Mouse (Mus musculus) ovary, adult 18-20 months (tissue): ENCODE measurements at regions not wholly inside any gene's neighbourhood (a gene's known extent, or its start where the extent isn't known, plus 50 kb on each side); places are given as distances from the start of the nearest gene placed in this dataset.

Source experiments
- DNase-seq: peaks from one replicate; pipeline ENCODE4 v3.0.0; 2022; ENCODE audit warnings: low spot score, mixed read lengths

DNA sequence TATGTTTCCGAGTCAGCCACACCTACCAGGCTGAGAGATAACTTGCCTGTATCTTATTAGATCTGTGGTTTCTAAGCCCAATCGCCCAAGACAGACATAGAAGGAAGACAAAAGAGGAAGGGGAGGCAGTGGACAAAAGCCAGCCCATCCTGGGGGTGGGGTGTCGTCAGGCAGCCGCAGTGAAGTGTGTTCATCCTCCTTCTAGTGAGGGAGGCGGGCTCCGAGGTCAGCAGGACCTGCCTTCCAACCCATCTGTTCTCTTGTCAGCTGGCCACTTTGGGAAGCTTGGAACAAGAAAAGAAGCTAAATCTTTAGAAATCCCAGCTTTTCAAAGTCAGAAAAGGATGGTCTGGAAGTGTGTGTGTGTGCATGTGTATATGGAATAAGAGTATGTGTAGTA is 228.7 kb upstream of the Kazn start:
- DNase-seq = no peak

DNA sequence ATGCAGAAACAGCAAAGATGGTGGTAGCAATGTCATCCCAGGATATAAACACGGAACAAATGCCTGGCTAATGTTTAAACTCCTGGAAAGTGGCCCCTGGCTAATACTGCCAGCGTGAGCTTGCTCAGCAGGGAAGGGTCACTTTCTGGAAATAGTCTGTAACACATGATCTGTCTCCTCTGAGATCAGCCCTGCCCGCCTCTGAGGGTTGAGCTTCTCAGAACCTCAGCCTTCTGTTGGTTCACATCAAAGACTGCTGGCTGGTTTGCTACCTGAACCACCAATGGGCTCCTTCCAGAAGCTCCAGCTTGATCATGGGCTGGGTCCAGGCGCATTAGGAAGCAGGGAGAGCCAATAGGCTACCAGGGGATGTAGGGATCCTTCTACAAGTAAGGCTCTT is 226.0 kb upstream of the Kazn start:
- DNase-seq = no peak

DNA sequence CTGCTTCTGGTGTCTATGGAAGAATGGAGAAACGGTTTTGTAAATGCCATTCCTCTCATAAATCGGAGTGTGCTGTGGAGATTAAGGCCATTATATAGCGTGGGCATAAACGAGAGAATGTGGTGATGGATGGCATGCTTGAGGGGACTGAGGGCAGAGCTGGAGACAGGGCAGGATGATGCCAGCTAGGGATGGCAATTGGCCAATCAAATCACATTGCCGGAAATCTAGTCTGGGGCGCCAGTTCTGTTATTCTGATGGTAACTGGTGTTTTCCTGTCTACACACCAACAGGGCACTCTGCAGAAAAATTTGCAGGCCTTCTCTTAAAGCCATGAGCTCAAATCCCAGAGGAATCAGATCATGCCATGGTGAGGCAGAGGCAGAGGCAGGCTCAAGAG is 224.9 kb upstream of the Kazn start:
- no peak for DNase-seq

DNA sequence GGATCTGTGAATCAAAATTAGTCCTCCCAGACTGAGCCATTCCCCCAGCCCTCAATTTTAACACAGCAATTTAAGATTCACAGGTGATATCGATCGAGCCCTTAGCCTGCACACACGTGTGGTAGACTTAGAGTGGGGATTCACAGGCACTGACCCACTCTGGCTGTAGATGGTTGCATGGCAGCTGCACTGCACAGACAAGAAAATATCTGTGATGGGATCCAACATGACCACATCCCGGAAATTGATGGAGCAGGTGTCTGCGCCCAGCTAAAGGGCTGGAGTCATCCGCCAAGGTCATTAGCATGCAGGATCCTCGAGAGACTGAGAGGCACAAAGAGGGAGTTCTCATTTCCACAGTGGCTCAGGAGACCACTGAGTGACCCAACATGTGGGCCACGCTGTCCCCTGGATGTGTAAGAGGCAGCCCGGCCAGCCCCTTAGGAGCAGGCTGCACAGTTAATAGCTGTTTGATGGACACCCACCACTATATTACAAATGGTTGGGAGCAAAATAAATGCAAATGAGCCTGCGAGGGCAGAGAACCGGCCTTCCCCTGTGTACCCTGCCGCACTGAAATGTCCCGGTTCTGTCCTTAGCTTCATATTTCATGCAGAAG is 221.4 kb upstream of the Kazn start:
- DNase-seq = no peak

DNA sequence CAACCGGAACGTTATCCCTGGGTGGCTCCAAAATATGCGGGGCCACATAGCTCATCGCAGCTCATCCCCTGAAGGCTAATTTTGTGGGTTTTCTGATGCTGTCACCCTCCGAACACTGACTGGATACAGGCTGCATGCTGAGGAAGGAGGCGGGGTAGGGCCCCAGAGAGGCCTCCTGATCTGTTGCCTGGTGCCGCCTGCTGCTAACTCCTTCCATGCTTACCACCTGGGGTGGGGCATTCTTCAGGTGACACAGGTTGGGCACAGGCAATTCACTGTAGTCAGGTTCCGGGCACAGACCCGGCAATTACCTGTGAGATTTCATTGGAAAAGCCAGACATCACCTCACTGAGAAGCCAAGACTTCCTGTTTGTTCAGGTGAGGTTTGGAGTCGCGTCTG is 213.4 kb upstream of the Kazn start:
- DNase-seq = no peak

DNA sequence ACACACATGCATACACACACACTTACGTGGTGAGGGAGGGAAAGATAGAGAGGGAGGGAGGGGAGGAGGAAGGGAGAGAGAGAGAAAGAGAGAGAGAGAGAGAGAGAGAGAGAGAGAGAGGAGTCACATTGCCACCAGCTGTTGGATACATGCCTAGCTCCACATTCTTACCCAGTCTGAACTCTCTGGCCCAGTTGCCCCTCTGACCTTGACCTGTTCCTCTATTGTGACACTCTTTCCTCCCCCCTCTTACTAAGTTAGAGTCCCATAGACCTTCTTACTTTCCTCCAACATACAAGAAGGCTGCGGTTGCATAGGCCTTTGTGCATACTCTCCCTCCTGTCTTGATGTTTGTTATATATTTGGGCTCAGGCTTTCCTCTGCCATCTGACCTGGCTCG is 211.7 kb upstream of the Kazn start:
- no peak for DNase-seq

DNA sequence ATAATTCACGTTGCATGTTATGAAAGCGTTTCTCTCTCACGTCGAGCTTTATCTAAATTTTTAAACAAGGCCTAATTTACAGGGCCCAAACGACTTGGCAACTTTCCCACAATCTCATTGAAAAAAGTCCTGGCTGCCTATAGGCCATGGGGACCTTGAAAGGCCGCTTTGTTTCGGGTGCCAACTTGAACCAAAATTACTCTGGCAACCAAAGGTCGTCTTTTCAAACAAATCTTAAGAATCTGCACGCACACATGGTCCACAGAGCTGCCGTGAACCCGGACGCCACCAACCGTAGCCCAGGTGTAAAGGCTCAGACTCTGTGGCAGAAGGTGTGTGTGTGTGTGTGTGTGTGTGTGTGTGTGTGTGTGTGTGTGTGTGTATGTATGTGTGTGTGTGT is 210.5 kb upstream of the Kazn start:
- DNase-seq = no peak

DNA sequence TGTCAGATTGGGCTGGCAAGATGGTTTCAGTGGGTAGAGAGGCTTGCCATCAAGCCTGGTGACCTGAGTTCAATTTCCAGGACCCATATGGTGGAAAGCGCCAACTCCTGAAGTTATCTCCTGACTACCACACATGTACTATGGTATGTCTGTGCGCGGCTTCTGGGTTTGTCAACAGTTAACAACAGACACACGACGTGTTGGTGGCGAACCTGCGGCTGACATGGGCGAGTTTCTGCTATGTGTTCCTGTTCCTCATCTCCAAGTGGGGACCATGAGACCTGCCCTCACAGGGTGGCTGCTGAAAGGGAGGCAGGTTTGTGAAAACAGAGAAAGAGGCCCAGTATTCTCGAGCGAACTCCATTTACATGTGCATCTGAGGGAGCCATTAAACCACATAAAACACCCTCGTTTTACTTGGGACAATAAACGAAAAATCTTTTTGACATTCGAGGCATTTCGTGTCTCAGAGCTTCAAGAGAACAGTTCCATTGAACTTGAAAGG is 210.0 kb upstream of the Kazn start:
- DNase-seq = no peak

DNA sequence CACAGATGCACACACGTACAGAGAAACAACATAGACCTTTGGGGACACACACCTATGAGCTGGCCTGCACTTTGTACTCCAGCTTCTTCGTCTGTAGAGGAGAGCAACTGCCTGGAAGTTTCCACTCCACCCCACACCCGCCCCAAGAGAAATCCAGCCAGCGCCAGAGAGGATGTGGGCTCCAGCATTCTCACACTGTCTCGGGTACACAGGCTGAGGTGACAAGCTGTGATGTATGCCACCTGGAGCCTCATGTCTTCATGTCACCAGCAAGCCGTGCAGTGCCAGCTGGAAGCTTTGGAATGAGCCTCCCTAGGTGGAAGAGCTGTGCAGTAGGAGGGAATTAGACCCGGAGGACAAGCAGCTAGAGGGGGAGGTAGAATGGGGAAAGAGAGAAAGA is 208.3 kb upstream of the Kazn start:
- DNase-seq = no peak

DNA sequence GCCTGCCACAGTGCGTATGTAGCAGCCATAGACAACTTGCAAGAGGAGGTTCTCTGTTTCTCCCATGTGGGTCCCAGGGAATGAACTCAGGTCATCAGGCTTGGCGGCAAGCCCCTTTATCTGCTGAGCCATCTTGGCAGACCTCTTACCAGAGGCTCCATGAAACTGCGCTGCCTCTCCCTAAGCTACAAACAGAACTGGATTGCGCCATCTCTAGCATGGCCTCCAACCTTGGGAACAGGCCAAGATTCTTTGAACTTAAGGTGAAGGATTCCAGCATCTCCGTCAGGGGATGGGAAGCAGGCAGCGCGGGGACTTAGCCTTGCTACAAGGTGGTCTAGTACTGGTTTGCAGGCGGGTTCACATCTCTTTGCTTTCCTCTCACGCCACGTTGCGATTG is 201.8 kb upstream of the Kazn start:
- peak; percentile 41 for DNase-seq

DNA sequence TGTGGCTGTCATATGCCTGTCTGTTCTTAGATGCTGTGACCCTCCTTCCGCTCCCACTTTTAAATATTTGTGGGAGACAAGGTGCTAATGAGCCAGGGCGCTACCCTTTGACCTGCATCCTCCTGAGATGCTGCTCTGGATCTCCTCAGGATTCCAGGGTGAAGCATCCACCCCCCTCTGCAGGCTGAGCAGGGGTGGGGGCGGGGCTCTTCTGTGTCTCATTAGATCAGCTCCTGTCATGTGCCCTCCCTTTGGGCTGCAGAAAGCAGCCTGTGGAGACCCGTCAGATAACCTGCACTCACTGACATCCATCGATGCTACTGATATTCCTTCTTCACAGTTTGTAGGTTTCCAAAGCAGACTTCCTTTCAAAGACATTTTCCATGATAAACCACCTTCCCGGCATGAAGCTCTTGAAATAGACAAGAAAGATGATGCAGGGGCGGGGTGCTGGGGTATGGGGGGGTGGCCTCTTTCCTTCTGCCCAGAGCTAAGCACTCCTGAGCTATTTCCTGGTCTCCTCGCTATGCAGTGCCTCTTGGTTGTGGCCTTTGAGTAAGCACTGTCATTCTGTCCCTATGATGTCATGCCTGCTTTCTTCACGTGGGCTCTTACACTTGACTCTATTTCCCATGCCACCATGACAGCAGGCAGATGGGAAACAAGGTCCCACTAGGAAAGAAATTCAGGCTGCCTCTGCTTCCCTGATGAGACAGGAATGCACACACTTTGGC is 200.4 kb upstream of the Kazn start:
- DNase-seq = no peak

DNA sequence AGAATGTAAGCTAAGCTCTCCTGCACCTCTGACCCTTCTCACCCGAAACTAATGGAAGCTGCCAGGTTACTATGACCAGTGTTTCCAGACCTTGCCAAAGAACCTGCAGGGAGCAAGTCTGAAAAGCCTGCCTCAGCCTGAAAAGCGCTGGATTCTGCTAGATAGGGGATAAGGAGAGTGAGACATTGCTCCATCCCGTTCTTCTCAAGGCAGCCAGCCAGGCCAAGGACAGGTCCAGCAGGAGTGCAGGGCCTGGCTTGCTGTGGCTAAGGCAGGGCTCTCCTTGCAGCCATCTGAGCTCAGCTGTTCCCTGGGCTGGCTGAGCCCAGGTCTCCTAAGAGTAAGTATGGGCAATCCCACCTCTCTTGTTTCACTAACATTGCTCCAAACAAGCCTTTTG is 185.4 kb upstream of the Kazn start:
- peak; percentile 9 for DNase-seq

DNA sequence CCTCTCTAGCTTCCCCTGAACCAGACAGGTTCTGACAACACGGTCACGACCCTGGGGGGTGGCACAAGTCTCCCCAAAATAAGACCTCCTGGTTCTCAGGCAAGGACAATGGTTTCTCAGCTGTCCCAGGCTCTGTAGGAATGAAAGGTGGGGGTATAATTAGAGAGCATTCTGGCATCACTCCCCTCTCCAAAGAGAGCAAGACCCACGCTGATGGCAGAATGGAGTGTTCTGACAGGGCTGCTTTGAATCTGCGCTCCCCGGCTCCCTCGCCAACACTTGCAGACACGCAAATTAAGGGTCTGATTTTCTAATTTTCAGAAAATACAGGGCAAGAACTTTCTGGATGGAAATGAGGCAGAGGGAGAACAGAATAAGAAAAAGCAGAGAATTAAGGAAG is 181.2 kb upstream of the Kazn start:
- no peak for DNase-seq

DNA sequence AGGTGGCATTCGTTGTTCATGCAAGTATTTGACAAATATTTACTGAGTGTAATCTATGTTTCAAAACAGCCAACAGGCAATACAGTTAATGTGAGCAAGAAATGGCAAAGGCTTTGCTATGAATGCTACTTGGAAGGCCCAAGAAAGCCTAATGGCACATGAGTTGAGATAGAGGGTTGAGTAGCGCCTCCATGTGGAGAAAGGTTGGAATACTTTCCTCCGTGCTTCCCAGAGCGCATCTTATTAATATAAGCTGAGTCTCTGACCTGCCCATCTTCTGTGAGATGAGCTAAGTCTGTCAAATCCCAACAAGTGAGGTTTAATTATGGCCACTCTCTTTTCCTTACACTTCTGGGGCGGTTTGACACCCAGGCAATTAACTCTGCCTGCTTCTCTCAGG is 175.7 kb upstream of the Kazn start:
- DNase-seq = no peak

DNA sequence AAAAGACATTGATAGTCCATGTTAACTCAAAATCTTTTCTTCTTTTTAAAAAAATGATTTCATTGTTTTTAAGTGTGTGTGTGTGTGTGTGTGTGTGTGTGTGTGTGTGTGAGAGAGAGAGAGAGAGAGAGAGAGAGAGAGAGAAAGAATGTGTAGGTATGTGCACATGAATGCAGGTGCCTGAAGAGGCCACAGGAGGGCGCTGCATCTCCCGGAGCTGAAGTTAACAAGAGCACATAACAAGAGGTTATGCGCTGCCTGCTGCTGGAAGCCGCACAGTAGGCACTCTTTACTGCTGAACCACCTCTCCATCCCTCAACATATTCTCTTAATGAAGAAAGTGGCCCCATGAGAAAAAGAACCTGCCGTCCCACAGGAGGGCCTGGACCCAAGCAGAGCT is 172.6 kb upstream of the Kazn start:
- DNase-seq = no peak

DNA sequence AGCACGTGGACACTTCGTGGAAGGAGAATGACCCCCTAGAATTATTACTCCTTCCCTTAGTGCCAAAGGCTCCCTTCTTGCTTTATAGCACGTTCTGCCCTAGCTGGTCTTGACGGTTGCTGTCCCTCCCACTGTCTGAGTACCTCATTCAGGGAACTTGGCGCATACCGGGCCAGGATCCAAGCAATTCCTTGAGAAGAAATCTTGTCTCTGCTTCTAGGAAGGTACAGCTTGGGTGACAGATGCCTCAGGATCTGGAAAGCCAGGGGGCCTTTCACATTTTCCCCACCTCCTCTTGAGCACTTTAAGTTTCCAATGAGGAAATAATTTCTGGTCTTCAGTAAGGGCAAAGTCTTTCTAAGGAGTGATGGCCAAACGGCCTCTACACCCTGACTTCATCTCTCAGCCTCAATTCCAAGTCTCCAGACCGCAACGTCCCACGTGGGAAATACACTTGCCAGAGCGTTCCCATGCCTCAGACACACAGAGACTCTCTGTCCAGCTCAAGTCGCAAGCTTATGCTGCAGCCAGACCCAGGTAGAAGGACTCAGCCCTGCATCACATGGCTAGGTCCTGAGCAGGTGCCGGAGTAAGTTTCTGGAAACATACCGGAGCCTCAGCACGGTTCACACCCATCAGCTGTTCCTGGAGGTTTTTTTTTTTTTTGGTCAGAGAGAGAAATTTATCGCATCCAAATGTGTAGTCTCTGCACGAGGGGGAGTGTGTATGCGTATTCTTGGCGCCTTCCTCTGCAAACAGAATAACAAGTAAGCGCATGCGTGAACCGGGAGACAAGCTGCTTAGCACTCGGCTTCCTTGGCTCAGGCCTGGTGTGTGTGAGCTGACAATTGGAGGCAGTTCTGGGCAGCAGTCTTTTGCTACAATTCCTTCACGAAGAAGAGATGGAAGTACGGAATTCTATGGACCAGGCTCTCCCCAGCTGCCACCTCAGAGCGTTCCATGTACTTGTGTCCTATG is 171.7 kb upstream of the Kazn start:
- DNase-seq = no peak

DNA sequence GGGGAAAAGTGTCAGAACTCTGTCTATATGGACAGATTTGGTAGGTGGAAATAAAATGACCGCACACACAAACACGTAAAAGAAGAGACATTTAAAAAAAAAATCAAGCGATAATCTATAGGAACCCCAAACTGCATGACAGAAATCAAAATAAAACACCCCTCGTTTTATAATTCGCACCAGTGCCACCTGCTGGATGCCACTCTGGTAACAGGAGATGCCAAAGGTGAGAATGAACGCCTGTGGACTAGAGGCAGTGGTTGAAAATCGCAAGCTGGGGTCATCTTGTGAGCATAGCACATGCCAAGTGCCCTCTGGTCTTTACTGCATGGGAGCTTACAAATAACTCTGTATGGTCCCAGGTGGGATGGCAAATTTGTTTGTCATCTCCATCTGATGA is 158.7 kb upstream of the Kazn start:
- no peak for DNase-seq

DNA sequence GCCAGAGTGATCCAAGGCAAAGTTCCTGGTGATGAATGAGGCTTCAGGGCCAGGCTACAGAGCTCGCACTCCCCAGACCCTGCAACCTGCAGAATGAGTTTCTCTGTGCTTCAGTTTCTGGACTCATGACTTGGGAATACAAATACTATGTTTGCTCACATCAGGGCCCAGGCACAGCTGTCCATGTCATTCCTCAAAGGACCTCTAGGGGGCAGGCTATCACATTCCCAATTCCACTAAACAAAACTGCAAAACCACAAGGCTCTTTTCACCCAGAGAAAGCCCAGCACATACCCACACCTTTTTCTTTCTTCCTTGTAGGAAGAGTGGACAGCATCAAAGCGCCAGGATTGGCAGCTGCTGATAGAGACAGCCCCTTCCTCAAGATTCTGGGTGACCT is 153.7 kb upstream of the Kazn start:
- no peak for DNase-seq

DNA sequence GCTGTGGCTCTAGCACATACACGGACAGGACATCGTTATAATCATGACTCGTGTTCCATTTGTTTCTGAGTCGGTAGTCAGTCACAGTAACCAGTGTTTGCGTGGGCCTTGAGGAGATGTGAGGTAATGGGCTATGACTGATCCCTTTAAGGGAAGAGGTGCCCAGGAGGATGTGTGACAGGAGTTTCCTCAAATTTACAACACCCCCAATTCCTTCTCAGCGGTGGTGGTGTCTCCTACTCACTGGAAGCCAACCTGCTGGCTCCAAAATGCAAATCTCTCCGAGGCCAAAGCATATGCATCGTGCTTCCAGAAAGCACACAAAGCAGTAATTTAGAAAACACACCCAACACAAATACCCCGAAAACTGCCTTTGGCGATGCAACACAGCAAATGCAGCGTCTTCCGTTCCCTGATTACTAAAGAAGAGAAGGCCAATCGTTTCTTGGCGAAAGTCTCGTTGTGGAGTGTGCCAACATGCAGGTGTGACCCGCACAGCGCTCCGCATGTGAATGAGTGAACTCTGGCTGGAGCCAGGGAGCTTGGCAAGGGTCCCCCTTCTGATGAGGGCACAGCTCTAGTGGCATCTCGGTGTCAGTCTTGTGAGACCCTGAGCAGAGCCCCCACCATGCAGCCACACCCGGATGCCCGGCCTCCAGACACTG is 151.5 kb upstream of the Kazn start:
- DNase-seq = no peak

DNA sequence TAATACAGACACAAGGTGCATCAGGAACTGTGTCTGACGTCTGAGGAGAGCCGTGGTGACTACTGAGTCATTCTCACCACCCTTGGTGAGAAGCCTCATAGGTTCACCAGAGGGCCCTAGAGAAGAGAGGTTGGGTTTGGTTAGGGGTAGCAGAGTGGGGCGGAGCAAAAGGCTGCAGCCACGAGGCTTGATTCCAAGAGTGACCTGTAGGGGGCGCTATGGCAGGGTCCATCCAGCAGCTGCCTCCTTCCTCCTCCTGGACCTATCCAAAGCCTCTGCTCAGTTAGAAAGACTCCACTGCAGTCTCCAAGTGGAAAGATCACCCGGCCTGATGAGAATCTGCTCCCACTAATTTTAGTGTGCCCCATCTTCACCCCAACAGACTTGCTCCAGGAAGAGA is 149.3 kb upstream of the Kazn start:
- DNase-seq = no peak

DNA sequence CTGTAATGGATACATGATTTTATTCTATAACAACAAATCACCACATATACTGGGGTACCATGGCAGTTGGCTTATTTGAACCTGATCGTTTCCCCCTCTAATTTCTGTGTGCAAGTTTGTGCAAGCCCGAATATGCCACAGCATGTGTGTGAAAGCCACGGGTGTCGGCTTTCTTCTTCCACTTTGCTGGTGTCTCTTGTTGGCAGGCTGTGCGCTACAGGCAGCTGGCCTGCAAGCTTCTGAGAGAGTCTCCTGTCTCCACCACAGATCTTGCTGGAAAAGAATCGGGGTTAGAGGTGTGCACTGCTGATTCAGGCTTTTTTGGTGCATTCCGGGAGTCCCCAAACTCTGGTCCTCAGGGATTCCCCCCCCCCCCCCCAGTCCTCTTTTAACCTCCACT is 142.0 kb upstream of the Kazn start:
- DNase-seq = no peak

DNA sequence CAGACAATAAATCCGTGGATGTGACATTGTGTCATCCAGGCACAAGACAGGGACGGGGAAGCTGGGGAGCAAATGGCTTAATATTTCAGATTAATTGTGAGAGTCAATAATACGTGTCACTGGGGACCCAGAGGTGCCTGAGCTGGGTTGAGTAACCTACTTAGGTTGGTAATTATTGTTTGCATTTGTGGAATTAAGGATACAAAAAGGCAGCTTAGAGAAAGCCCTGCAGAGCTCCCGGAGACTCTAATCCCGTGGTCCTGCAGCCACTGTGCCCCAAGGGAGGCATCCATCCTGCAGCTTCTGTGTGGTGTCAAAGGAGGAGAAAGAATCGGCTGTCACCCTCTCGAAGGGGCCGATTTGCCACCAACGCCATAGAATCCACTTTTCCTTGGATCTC is 139.3 kb upstream of the Kazn start:
- no peak for DNase-seq
